Mouse (Mus musculus): ENCODE measurements around the gene Kcnk7.

Kcnk7 gene

GRCm38 (mm10) chr19:5690343-5690735 is 13.8 kb upstream of the Kcnk7 start:
- DNase-seq (ENCODE audit: low read depth), result no peak

GRCm38 (mm10) chr19:5691601-5692000 is 12.6 kb upstream of the Kcnk7 start:
- DNase-seq (ENCODE audit: low read depth), result no peak

- DNase-seq (ENCODE audit: low read depth), result no peak
Observed at GRCm38 (mm10) chr19:5692086-5692912, 11.9 kb upstream of the Kcnk7 start.

- no peak for DNase-seq (ENCODE audit: low read depth)
Observed at GRCm38 (mm10) chr19:5692913-5693396, 11.2 kb upstream of the Kcnk7 start.

- no peak for DNase-seq (ENCODE audit: low read depth)
Observed at GRCm38 (mm10) chr19:5693801-5694200, 10.4 kb upstream of the Kcnk7 start.

- no peak for DNase-seq (ENCODE audit: low read depth)
Observed at GRCm38 (mm10) chr19:5695849-5696462, 8.2 kb upstream of the Kcnk7 start.

GRCm38 (mm10) chr19:5704801-5705571 is 819 bp downstream of the Kcnk7 start:
- DNase-seq (ENCODE audit: low read depth), result no peak

GRCm38 (mm10) chr19:5710068-5710467 is 5.9 kb downstream of the Kcnk7 start:
- no peak for DNase-seq (ENCODE audit: low read depth)

GRCm38 (mm10) chr19:5710581-5710980 is 6.4 kb downstream of the Kcnk7 start:
- no peak for DNase-seq (ENCODE audit: low read depth)

- no peak for DNase-seq (ENCODE audit: low read depth)
Observed at GRCm38 (mm10) chr19:5711218-5711617, 7.1 kb downstream of the Kcnk7 start.

- DNase-seq (ENCODE audit: low read depth), result no peak
Observed at GRCm38 (mm10) chr19:5711907-5712460, 7.8 kb downstream of the Kcnk7 start.

- DNase-seq (ENCODE audit: low read depth), result no peak
Observed at GRCm38 (mm10) chr19:5713255-5713654, 9.1 kb downstream of the Kcnk7 start.

- DNase-seq (ENCODE audit: low read depth), result no peak
Observed at GRCm38 (mm10) chr19:5713730-5714129, 9.6 kb downstream of the Kcnk7 start.

GRCm38 (mm10) chr19:5715793-5716688 is 11.9 kb downstream of the Kcnk7 start:
- DNase-seq (ENCODE audit: low read depth), result no peak

- DNase-seq (ENCODE audit: low read depth), result no peak
Observed at GRCm38 (mm10) chr19:5716955-5717354, 12.8 kb downstream of the Kcnk7 start.

- DNase-seq (ENCODE audit: low read depth), result no peak
Observed at GRCm38 (mm10) chr19:5721233-5721632, 17.1 kb downstream of the Kcnk7 start.

- no peak for DNase-seq (ENCODE audit: low read depth)
Observed at GRCm38 (mm10) chr19:5722848-5723425, 18.8 kb downstream of the Kcnk7 start.

GRCm38 (mm10) chr19:5723934-5724548 is 19.9 kb downstream of the Kcnk7 start:
- DNase-seq (ENCODE audit: low read depth), result no peak

- DNase-seq (ENCODE audit: low read depth), result peak; percentile 86
Observed at GRCm38 (mm10) chr19:5724549-5724941, 20.4 kb downstream of the Kcnk7 start.

GRCm38 (mm10) chr19:5725029-5725707 is 21.0 kb downstream of the Kcnk7 start:
- DNase-seq (ENCODE audit: low read depth), result no peak
